Mouse (Mus musculus): ENCODE data around the gene Rtl4. TPM values are rescaled to one million over a fixed set of nuclear protein-coding genes. Genes with fewer than 3 reads are reported as not detected.

Rtl4 gene
- not detected for total RNA-seq (2023)

DNA sequence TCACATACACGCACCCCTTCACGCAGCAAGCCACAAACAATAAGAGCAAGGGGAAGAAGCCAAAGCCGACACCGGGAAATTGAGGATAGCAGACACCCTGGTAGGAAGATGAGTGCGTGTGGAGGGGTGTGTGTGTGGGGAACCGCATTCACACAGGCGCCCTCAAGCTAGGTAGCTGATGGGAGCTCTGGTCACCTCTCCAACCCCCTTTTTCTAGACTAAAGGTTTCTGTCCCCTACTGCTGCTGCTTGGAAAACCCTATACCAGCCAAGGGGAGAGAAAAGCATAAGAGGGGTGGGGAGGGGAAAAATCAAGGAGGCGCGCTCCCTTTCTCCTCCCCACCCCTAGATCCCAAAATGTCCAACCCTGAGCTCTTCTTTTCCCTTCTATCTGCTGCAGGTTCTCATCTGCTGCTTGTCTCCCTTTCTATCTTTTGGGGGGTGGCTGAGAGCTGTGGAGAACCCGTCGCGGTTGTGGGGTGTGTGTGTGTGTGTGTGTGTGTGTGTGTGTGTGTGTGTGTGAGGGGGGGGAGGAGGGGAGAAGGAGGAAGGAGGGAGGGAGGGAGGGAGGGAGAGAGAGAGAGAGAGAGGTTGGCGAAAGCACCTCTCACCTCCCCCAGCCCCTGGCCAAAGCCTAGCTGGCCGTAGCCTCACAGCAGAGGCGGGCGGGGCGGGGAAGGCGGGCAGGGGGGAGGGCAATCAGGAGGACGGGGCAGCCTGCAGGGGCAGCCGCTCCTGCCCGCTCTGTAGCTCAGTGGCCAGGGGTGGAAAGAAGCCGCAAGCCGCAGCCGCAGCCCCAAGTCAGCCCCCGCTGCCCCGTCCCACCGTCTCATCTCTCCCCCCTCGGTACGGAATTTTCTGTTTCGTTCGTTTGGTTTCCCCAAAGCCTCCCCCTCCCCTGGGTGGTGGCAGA, at the start of gene Rtl4:
Rtl4 (plus strand) TSS at position 701 of the 912 bp plus-strand sequence.

DNA sequence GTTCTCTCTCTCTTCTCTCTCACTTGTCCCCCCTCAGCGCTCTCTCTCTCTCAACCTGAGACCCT, 733 bp upstream of the Rtl4 start, which contains the start of gene Trpc5:
Trpc5 (minus strand) TSS at position 39 of the 65 bp plus-strand sequence.

Other genes with a start within 250 kb of the Rtl4 start
- not detected for gene Trpc5os, start 232.3 kb upstream of the Rtl4 start, total RNA-seq (2023)
- not detected for gene Trpc5, start 727 bp upstream of the Rtl4 start, total RNA-seq (2023)